Mouse (Mus musculus) lung, adult 18-20 months (tissue): Measurements from ENCODE around the gene Pmfbp1.
"Not testable (repeated sequence)": the region's sequence is repeated elsewhere in the genome, so short reads cannot be mapped to it uniquely, and the experiment has no call there.

Experiments used
- DNase-seq, 2 experiments: peaks; one replicate each; pipeline ENCODE4 v3.0.0; 2022; ENCODE audit warnings: mixed read lengths in 2 of 2

Pmfbp1 gene

DNA sequence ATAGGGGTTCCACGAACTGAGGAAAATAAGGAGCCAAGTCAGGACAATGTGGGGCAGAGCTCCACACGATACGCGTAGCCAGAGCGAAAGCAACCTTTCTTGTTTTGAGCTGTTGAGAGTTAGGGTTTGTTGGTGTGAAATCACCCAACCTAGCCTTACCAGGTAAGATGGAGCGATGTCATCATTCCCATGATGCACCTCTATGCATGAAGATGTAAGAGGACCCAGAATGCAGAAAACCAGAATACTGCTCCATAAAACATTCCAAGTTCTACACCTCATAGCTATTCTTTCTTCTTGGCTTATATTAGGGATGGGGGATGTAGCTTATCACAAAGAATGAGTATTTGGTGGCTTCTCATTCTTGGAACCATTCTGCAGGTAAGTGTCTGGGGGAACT, at the start of gene Pmfbp1:
Pmfbp1 (plus strand) TSS at position 301 of the 400 bp plus-strand sequence.
- DNase-seq: no peak

DNA sequence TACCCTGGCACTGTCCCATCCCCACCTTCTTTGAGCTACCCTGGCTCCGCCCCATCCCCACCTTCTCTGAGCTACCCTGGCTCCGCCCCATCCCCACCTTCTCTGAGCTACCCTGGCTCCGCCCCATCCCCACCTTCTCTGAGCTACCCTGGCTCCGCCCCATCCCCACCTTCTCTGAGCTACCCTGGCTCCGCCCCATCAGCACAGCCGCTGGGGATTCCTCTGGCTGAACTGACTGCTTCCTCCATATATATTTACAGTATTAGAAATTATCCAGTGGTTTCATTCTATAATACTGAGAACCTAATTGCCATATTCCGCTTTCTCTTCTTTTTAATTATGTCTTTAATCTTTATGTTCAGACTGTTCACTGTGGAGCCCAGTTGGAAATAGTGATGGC, 46.9 kb upstream of the Pmfbp1 start:
- DNase-seq: not testable (repeated sequence)

DNA sequence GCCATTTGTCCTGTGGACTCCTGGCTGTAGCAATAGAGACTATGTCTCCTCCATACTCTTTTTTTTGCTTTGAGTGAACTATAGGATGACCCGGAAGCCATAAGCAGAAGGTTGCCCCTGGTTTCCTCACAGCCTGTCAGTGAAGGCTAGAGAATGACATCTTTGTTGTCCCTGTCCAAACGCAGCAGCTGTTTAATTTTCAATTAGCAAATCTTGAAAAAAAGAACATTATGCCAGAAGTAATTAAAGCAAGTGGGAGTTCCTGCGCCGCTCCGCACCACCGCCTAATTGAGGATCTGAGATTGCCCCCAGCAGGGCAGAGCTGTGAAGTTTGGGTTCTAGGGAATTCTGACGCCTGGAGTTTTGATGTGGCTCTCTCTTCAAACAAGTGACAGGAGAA, 42.8 kb upstream of the Pmfbp1 start:
- no peak for DNase-seq

DNA sequence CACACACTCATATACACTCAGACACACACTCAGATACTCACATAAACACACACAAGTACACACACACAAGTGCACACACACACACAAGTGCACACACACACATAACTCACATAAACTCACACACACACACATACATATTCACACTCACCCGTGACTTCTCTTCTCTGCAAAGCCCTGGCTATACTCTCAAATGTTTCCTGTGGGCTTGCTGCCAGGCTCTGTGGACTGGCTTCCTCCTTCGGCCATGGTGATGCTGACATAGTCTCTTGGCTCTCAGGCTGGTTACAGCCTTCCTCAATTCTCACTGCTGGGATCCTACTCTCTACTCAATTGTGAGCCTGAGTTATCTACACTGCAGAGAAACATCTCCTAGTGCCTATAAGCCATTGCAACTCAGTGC, 38.7 kb upstream of the Pmfbp1 start:
- DNase-seq: no peak

DNA sequence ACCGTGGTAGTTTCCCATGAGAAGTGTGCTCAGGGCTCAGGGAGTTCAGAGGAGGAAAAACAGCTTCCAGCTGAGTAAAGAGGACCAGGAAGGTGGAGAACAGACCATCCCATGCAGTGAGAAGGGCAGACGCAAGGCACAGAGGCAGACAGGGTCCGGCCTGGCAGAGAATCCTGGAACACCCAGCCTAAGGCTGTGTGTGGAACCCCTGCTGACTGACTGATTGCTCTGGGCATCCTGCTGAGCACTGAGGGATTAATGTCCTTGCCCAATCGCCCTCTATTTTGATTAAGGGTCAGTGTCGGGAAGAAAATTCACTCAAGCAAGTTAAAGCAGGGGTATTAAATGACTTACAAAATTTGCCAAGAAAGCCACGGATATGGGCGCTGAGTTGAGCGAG, 36.4 kb upstream of the Pmfbp1 start:
- no peak for DNase-seq

DNA sequence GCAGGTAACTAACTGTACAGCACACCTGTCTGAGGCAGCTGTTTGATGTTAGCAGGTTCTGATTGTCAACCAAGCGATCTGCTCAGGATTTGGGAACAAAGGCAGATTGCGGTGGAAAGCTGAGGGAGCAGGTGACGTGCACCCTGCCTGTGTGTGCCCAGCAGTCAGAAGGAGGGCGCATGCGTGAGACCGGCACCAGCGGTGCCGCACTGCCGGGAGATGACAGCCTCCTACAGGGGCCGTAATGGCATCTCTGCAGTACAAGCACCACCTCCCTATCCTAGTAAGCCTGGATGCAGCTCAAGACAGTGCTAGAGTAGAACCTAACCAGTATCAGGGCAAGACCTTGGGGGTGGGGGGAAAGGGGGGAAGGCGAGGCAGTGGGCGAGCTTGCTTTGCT, 35.2 kb upstream of the Pmfbp1 start:
- peak in 1 of 2 experiments; percentile 12 for DNase-seq

DNA sequence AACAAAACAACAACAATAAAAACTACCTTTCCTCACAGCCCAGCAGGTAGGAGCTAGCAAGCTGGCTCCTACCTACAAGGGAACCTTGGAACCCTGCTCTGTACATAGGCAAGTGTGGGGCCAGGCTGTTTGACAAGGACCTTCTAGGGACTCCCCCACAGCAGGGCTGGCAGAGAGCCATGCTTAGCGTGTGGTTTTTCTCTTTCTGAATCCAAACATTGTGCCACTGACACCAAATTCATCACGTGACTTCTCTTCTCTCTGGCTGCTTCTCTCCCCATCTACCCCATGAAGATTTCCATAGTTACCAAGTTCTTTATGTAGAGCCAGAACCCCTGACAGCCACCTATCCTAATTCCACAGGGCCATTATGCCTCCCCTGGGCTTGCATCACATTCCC, 30.8 kb upstream of the Pmfbp1 start:
- no peak for DNase-seq

DNA sequence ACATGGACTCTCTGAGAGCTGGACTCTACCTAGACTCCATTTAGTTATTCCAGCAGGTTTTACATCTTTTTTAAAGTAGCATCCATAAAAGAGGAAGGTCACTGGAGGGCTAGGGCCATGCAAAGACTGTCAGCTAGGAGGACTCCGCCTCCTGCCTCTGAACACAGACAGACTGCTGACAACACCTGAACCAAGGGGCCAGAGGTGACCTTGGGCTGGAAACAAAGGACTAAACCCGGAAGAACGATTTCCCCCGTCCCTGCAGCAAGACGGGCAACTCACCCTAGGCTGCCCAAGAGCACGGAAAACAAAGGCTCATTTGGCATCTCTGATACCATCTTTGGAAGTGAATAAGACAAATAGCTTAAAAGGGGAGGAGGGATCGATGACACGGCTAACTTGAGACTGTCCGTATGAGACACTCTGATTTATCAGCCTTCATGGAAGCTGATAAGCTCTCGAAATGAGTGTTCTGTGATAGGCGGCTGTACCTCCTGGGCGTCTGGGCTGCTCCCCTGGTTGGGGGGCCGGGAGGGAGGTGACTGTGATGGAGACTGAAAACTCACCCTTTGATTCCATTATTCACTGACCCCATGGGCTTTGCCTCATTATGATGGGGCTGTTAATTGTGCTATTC, 30.0 kb upstream of the Pmfbp1 start:
- no peak for DNase-seq

DNA sequence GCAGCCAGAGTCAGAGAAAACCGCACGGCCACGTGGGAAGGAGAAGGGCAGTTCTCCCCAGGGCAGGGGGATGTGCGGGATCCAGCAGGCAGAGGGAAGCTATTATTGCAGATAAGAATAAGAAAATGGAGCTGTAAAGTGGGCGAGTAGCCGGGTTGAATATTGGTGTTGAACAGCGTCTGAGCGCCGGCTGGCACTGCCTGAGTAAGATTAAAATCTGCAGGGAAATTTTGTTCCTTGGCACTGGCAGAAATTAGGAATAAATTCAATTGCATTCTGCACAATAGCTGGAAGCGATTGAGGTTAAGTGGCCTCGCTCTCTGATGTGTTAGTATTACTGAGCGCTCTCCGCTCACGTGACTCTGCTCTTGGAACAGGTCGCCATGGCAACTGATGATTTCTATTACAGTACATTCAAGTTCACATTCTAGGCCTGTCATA, 29.4 kb upstream of the Pmfbp1 start:
- DNase-seq: peak in 1 of 2 experiments; percentile 11

DNA sequence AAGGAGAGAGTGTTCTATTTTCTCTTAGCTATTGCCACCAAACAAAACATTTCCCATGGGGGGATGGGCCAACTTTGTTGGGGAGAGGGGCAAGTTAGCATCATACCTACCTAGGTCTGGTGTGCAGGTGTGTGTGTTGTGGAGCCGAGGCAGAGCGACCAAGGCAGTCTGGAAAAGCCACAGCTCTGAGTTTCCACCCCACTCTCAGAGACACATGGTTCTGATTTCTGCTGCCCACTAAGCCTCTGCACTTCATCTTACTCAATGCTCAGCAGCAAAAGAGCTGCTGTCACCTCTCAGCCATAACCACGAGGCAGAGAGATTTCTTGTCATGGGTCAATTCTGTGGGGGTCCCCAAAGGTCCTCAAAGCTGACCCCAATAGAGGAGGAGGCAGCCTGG, 28.8 kb upstream of the Pmfbp1 start:
- no peak for DNase-seq

DNA sequence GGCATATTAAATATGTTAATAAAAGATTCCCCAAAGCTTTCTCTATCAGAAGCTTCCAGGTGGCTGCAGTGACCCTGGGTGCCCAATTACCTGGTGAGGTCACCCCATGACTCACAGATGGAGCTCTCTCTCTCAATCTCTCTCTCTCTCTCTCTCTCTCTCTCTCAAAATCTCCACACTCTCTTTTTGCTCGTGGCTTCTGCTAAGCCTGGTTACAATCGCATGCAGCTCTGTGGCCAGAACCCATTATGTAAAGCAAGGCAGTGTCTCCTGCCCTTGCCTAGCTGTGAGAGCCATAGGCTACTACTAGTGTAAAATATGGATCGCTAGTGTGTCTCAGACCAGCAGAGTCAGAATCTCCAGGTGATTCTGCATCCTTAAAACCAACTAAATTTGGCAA, 28.1 kb upstream of the Pmfbp1 start:
- no peak for DNase-seq

DNA sequence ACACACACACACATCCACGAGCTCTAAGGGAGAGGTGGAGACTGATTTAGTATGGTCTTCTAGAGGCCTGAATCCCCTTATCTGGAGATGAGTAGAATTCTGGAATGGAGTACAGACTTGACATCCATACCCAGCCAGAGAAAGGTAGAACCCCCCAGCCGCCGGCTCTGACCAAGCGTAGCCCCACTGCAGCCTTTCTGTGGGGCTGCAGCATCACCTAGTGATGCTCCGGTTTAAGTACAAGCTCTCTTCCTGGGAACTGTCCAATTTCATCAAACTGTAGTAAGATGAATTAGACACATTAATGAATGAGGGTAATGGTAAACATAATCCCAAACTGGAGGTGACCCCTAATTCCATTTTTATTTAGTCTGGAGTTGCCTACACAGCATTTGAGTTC, 26.3 kb upstream of the Pmfbp1 start:
- DNase-seq: no peak

DNA sequence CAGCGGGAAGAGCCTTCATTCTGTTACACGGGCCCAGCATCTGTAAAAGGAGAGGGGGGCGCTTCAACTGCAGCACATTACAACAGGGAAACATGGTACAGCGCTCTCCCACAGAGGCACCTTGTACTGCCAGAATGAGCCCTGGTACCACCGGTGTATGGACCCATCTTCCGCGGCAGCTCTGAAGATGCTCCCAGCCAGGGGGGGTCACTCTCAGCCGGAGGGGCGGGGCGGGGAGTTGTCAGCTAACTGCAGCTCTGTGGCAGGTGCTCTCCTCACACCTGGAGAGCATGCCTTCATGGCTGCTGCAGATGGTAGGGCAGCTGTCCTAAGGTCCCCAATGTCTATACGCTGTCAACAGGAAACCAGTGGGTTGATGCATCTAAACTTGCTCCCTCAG, 25.7 kb upstream of the Pmfbp1 start:
- DNase-seq: no peak

DNA sequence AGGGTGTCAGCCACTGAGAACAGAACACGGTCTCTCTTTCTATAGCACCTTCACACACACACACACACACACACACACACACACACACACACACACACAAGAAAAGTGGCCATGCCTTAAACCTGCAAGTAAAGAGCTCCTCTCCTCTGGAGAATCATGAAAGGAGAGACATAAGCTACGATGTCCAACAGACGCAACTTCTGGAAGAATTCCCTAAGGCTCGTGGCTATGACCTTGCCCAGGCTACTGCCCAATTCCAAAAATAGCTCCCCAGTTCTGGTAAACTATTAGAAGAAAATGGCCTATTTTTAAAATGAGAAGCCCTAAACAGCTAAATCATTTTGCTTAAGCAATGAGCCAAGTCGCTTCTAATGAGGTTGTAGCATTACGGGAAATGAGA, 22.0 kb upstream of the Pmfbp1 start:
- DNase-seq: no peak

DNA sequence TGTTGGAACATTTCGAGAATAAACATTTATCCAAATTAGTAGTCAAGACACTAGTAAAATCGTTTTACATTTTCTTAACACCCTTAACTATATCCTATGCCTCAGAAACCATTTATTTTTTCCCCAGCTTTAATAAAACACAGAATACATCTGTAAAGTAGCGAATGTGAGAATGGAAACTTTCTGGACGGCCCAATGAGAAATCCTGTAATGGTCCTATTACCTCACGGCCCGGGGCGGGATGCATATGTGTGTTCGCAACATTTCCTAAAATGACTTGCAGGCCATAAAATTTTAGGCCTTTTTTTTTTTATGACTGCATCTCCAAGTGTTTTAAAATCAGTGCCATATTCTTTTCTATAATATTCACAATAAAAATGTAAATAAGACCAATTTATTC, 21.4 kb upstream of the Pmfbp1 start:
- DNase-seq: no peak

DNA sequence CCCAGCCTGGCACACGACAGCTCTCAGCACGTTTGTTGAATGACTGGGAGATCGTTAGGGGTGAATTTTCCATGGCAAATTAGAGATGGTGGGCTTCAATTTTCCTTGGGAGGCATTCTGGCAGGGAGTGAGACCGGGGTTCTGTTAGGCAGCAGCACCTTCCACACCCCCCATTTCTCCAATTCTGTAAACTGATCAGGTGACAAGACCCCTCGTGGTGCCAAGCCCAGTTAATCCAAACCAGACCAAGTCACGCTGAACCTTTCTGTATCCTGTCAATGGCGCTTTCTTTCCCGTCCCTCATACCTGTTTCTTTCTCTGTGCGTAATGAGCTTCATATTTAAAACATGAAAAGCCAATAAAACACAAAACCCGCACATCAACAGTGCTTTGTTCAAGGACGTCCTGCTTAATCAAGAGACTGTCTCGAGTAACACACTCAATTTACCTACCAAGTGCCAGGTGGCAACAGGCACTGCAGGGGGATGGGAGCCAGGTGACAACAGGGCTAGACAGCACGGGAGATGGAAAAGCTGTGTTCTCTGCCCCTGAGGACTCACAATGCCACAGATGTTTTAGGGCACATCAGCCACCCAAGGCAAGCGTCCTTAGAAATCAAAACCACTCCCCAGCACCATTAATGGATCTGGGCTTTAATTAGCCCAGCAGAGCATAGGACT, 19.2 kb upstream of the Pmfbp1 start:
- DNase-seq: no peak

DNA sequence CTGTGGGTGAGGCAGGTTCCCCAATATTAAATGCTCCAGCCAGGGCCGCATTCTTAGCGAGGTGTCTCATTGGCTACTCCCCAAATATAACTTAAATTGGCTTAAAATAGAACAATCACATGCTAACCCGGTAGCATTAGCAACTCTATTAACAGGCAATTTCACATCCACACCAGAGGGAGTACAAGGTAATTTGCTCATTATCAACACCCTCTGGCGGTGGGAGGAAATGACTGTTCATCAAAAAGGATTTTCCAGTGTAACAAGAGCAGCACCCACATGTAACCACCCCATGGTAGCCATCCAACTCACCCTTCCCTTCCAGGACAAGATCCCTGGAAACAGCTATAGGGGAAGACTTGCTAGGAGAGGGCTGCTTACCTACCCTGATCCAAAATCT, 18.4 kb upstream of the Pmfbp1 start:
- no peak for DNase-seq

DNA sequence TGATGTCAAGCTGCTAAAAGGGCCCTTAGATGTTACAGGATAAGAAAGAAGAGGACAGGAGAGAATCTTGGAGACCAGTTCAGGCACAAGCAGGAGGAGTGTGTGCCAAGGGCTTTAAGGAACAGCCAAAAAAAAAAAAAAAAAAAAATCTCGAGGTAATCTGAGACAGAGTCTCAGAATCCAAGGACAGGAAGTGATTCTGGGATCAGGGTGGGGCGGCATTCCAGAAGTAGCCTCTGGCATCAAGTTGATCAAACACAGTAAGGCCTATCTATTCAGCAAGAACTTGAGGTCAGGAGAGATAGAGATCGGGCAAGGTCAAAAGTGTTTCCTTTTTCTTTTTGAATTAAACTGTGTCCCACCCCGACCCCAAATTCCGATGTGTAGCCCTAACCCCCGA, 15.2 kb upstream of the Pmfbp1 start:
- DNase-seq: no peak

DNA sequence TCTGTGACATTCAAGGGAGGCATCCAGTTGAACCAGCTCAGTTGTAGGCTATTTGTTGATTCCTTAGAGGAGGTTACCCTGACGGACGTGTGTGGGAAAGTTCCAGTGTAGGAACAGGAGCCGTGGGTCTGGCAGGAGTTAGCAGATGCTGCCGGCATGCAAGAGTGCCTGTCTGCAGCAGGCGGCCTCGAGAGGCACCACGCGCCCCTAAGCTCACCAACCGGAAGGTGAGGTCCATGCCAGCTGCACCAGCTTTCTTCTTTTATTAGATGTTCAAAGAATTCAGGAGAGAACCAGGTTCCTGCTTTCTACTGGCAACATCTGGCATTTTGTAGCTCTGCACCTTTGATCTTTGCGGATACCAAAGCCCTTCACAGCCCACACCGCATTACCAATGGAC, 9.1 kb upstream of the Pmfbp1 start:
- no peak for DNase-seq

DNA sequence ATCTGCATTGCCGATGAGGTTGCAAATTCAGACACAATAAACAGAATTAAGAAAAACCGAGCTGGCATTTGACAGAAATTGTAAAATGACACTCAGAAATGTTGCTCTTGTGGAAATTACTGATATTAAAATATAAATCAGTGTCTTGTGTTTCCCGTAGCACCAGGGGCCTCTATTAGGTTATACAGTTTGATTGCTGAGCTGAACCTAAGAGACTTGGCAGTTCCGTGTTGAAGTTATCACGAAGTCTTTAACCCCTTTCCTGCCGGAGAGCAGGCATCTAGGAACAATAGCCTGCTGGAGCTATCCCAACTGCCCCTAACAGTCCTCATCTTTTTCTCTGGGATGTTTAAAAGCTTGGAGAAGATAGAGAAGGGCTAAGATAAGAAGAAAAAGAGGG, 8.3 kb upstream of the Pmfbp1 start:
- no peak for DNase-seq

DNA sequence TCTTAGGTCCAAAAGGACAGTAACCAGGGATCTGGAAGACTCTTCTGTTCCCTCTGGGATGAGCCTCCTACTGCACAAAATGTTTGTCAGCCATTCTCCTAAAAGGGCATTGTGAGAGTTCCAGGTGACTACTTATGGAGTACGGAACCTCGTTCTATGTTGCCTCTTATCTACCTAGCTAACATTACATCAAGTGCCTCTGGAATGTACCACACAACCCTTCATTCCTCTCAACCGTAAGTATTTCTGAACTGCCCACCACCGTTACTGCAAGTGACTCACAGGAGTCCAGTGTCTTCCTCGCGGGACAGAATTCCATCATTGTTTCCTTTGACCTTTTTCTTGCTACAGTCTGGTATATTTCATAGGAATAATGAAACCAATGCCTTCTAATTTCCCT, 1.0 kb upstream of the Pmfbp1 start:
- peak in 1 of 2 experiments; percentile 3 for DNase-seq

DNA sequence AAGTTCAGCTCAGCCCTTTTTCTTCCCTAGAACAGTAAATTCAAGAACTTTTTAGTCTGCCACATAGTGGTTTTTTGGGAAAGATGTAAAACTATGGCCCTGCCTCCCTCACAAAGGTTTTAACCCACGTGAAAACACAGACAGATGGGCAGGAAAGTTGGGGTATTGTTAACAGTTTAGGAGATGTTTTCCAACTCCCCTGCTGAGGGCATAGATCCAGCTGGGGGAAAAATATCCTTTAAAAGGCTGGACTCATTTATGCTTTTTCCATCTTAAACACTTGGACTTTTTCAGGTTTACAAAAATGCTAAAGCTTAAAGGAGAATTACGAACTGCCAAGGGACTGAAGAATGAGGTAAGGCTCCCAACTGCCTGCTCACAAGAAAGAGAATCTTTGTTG, 774 bp downstream of the Pmfbp1 start:
- DNase-seq: no peak

DNA sequence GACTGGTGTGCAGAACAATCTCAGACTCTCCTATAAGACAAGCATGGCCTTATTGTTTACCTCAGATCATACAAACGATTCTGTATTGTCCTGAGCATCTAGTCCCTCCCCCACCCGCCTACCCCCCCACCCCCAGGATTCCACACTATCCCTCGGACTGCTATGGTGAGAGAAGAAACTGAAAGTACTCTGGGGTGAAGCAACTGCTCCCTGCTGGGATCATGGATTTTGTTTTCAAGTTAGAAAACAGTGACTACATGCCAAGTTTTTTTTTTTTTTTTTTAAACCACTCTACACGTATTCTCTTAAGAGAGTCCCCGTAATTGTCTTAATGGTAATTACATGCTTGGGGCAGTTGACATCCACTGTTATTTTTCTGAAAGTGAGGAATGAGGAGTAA, 3.6 kb downstream of the Pmfbp1 start:
- no peak for DNase-seq

DNA sequence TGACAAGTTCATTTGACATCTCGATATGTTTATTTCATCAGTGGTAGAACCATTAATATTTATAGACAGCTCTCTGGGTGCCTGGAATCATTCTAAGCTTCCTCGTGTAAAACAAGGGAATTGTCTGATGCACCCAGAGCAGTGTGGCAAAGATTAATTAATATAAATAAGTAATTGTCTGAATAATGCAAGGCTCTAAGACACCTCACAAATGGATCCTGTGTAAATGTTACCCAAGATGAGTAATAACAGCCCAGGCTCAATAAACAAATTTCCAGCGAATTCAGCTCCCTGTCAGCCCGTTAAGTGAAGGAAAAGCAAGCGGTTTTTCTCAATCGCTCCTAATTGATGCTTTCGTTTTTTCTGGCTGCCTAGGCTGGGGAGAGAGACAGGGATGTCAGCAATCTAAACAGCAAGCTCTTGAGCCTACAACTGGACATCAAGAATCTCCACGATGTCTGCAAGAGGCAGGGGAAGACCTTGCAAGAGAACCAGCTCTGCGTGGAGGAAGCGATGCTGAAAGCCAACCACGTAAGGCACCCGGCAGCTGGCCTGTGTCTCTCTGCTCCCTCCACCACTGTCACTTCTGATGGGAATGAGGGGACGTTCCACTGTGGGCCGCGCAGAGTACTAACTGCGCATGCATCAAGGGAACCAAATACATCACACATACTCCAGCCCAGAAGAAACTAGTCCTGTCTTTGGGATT, 5.3 kb downstream of the Pmfbp1 start:
- DNase-seq: peak; percentile 9 to 18
